Mouse (Mus musculus): Measurements from ENCODE around the gene Trim29. TPM values are rescaled to one million over a fixed set of nuclear protein-coding genes. Genes with fewer than 3 reads are reported as not detected.

Trim29 gene
- polyA plus RNA-seq, 1 experiment from 2014 or later, result not detected

DNA sequence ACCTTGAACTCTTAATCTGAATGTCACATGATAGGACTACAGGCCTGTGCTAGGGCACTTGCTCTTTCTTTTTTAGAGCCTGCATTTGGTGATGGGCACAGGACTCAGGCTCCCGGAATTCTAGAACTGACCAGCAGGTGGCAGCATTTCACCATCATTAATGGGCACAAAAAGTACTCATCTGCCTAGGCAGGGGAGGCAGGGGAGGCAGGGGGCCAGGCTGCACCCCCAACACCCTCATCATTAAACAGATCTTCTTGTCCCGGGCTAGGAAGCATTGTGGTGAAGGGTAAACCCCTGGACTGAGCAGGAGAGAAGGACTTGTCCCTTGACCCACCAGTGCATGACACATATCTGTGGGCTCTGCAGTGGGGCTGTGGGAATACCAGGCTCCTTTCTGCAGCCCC, 29.0 kb downstream of the Trim29 start:
- no peaks in the 10 kb centered on the region for H3K9me3 ChIP-seq (replicated peaks; ENCODE audit: control insufficient read depth, low read length)
- no peak overlapping the region for H3K9ac ChIP-seq (ENCODE audit: low read depth, low read length)
- H3K27me3 ChIP-seq (ENCODE audit: control insufficient read depth, insufficient read depth, low read depth, low read length), result no peaks in the 10 kb centered on the region; the same call in 1 of the 2 replicates
- 0% methylated on average over 2 of the region's 2 CpGs for WGBS (ENCODE audit: insufficient replicate concordance)
- no peak overlapping the region for H3K4me3 ChIP-seq (ENCODE audit: low read depth, low read length)
- no peak overlapping the region for H3K27ac ChIP-seq (ENCODE audit: low read length)
- no peak for ATAC-seq (ENCODE audit: low read depth)
- H3K4me2 ChIP-seq (ENCODE audit: low read depth, low read length), result no peak overlapping the region
- no peaks in the 10 kb centered on the region for H3K36me3 ChIP-seq (ENCODE audit: control insufficient read depth, insufficient read depth)
- no peaks in the 10 kb centered on the region for H3K4me1 ChIP-seq (ENCODE audit: control insufficient read depth, low read depth, low read length)

DNA sequence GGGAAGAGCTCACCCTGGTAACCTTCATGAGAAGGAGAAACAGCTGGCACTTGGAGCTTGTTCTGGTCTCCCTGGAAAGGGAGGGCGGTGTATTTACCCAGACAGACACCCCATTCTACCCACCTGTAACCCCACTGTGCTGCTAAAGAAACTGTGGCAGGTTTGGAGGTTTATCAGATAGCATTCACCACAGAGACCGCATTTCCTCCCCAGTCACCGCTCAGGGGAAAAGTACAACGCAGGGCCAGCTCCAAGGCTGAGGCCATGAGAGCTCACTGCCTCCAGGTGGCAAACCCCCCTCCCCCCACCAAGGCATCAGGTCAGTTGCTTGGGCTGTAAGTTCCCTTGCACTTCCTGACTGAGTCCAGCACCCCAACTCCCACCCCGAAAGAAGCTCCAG, 39.4 kb downstream of the Trim29 start:
- Histone ChIP-seq H3K27ac (ENCODE audit: low read length) (no peak overlapping the region), H3K4me2 (ENCODE audit: low read depth, low read length) (no peak overlapping the region), H3K36me3 (ENCODE audit: control insufficient read depth, insufficient read depth) (no peaks in the 10 kb centered on the region), H3K9ac (ENCODE audit: low read depth, low read length) (no peak overlapping the region), H3K9me3 (replicated peaks; ENCODE audit: control insufficient read depth, low read length) (no peaks in the 10 kb centered on the region), H3K27me3 (ENCODE audit: control insufficient read depth, insufficient read depth, low read depth, low read length) (no peaks in the 10 kb centered on the region; the same call in 1 of the 2 replicates), H3K4me1 (ENCODE audit: control insufficient read depth, low read depth, low read length) (no peaks in the 10 kb centered on the region), H3K4me3 (ENCODE audit: low read depth, low read length) (no peak overlapping the region)
- WGBS (ENCODE audit: insufficient replicate concordance), result 12% methylated on average over 5 of the region's 5 CpGs
- no peak for ATAC-seq (ENCODE audit: low read depth)

DNA sequence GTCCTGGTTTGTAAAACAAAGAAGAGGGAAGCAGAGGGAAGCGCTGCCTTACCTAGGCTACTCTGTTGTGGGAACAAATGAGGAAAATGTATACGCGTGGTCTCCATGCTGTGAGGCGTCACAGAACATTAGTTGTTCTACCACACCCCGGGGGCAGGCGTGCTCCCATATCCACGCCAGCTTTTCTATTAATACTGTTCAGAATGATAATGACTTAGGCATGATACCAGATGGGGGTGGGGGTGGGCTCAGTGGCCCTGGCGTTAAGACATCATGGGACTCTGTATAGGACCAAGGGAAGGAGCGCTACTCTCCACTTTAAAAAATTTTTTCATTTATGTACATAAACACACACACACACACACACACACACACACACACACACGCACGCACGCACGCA, 40.4 kb downstream of the Trim29 start:
- 65% methylated on average over 13 of the region's 13 CpGs for WGBS (ENCODE audit: insufficient replicate concordance)
- Histone ChIP-seq H3K9ac (ENCODE audit: low read depth, low read length) (no peak overlapping the region), H3K4me2 (ENCODE audit: low read depth, low read length) (no peak overlapping the region), H3K4me3 (ENCODE audit: low read depth, low read length) (no peak overlapping the region), H3K27me3 (ENCODE audit: control insufficient read depth, insufficient read depth, low read depth, low read length) (no peaks in the 10 kb centered on the region; the same call in 1 of the 2 replicates), H3K9me3 (replicated peaks; ENCODE audit: control insufficient read depth, low read length) (no peaks in the 10 kb centered on the region), H3K36me3 (ENCODE audit: control insufficient read depth, insufficient read depth) (no peaks in the 10 kb centered on the region), H3K27ac (ENCODE audit: low read length) (no peak overlapping the region), H3K4me1 (ENCODE audit: control insufficient read depth, low read depth, low read length) (no peaks in the 10 kb centered on the region)
- no peak for ATAC-seq (ENCODE audit: low read depth)

DNA sequence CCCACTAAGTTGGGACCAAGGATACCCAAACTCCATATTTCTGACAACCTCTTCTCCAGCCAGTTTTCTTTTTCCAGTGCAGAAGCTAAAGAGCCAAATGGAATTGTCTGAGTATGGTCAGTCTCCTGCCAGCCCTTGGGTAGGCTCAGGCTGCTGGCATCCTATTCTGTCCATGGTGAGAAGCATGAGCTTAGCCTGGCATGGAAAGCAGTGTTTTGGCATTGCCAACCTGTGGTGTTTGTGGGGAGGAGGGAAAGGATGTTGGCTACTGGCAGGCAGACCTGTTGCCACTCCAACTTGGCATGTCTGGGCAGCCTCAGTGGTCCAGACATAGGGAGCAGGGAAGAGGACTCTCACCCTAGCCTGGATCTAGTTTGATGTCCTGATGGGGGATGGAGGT, 46.4 kb downstream of the Trim29 start:
- no peak overlapping the region for H3K4me3 ChIP-seq (ENCODE audit: low read depth, low read length)
- no peak overlapping the region for H3K9ac ChIP-seq (ENCODE audit: low read depth, low read length)
- H3K9me3 ChIP-seq (replicated peaks; ENCODE audit: control insufficient read depth, low read length), result no peaks in the 10 kb centered on the region
- H3K27me3 ChIP-seq (ENCODE audit: control insufficient read depth, insufficient read depth, low read depth, low read length), result no peaks in the 10 kb centered on the region
- no peak for ATAC-seq (ENCODE audit: low read depth)
- no peaks in the 10 kb centered on the region for H3K36me3 ChIP-seq (ENCODE audit: control insufficient read depth, insufficient read depth)
- H3K4me2 ChIP-seq (ENCODE audit: low read depth, low read length), result no peak overlapping the region
- no peak overlapping the region for H3K27ac ChIP-seq (ENCODE audit: low read length)
- H3K4me1 ChIP-seq (ENCODE audit: control insufficient read depth, low read depth, low read length), result no peaks in the 10 kb centered on the region

DNA sequence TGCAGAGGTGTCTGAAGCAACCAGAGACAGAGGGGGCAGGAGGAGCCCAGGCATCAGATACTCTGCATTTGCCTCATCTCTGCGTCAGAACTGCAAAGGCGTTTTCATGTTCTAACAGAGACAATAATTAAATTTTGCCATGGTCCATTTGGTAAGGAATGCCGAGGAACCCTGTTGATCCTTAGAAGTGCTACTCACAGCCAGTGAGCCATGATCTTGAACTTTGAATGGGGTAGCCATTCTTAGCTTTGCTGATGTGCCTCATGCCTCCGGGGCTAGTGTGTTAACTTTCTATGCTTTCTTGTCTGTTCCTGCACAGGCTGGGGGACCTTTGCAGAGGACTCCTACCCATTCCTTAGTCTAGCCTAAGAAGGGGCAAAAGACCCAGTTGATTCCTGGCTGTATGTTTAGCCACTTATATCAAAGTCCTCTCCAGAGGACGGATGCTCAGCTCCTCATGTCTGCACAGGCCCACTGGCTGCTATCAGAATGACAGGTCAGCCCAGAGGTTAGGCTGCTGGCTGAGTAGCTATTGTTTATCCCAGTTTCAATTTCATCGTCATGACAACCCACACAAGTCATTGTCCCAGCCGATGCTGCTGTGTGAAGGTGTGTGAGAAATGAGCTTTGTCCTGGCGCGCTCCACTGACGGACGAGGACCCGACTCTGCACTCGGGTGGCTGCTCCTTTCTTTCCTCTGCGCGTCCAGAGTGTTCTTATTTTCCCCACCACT, 48.1 kb downstream of the Trim29 start:
- Histone ChIP-seq H3K9ac (ENCODE audit: low read depth, low read length) (no peak overlapping the region), H3K4me3 (ENCODE audit: low read depth, low read length) (no peak overlapping the region), H3K27me3 (ENCODE audit: control insufficient read depth, insufficient read depth, low read depth, low read length) (no peaks in the 10 kb centered on the region), H3K4me1 (ENCODE audit: control insufficient read depth, low read depth, low read length) (no peaks in the 10 kb centered on the region), H3K27ac (ENCODE audit: low read length) (no peak overlapping the region), H3K36me3 (ENCODE audit: control insufficient read depth, insufficient read depth) (no peaks in the 10 kb centered on the region), H3K9me3 (replicated peaks; ENCODE audit: control insufficient read depth, low read length) (no peaks in the 10 kb centered on the region), H3K4me2 (ENCODE audit: low read depth, low read length) (no peak overlapping the region)
- 56% methylated on average over 15 of the region's 15 CpGs for WGBS (ENCODE audit: insufficient replicate concordance)
- no peak for ATAC-seq (ENCODE audit: low read depth)

DNA sequence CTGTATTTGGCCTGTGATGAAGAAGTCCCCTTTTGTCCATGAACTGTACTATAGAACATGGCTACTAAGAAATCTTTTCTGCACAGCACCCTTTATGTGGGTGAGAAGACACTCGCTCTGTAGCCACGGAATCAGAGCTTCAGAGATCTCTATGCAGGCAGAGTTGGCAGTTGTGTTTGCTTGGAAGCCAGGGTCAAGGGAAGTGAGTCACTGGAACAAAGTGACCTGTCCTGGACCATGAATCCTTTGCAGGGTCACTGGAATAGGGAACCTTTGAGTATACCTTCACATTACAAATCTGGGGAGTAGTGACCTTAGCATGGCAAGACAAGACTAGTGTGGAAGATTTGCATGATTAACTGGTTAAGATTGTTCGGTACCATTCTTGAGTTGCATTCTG, 58.1 kb downstream of the Trim29 start:
- no peak for ATAC-seq (ENCODE audit: low read depth)

DNA sequence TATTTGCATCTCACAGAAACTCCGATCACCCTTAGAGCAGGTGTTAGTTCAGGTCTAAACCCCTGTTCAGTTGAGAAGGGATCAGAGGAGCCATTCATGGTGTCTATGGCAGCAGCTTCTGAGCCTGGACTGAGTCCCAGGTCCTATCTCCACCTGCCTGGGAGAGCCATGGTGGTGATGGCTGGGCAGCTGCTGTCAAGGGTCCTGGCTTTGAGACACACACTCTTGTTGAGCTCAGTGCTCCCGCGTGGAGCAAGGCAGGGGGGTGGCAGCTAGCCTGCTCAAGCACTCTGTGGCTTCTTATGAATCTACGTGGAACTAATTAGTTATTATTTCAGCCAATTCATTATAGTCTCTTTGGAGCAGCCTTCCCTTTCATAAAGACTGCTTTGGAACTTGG, 73.2 kb downstream of the Trim29 start:
- H3K4me3 ChIP-seq (ENCODE audit: low read depth, low read length), result no peak overlapping the region
- ATAC-seq (ENCODE audit: low read depth), result no peak
- no peaks in the 10 kb centered on the region for H3K36me3 ChIP-seq (ENCODE audit: control insufficient read depth, insufficient read depth)
- H3K9me3 ChIP-seq (replicated peaks; ENCODE audit: control insufficient read depth, low read length), result no peaks in the 10 kb centered on the region
- WGBS (ENCODE audit: insufficient replicate concordance), result 55% methylated on average over 4 of the region's 4 CpGs
- H3K4me2 ChIP-seq (ENCODE audit: low read depth, low read length), result no peak overlapping the region
- no peak overlapping the region for H3K27ac ChIP-seq (ENCODE audit: low read length)
- H3K9ac ChIP-seq (ENCODE audit: low read depth, low read length), result no peak overlapping the region
- no peaks in the 10 kb centered on the region for H3K4me1 ChIP-seq (ENCODE audit: control insufficient read depth, low read depth, low read length)
- no peaks in the 10 kb centered on the region for H3K27me3 ChIP-seq (ENCODE audit: control insufficient read depth, insufficient read depth, low read depth, low read length)

More for the DNA sequence above, 58.1 kb downstream of the Trim29 start:
- WGBS (ENCODE audit: insufficient replicate concordance), result 49% methylated on average over 3 of the region's 3 CpGs
- no peaks in the 10 kb centered on the region for H3K27me3 ChIP-seq (ENCODE audit: control insufficient read depth, insufficient read depth, low read depth, low read length)
- H3K4me3 ChIP-seq (ENCODE audit: low read depth, low read length), result no peak overlapping the region
- no peak overlapping the region for H3K4me2 ChIP-seq (ENCODE audit: low read depth, low read length)
- H3K36me3 ChIP-seq (ENCODE audit: control insufficient read depth, insufficient read depth), result no peaks in the 10 kb centered on the region
- no peaks in the 10 kb centered on the region for H3K4me1 ChIP-seq (ENCODE audit: control insufficient read depth, low read depth, low read length)
- H3K27ac ChIP-seq (ENCODE audit: low read length), result no peak overlapping the region
- no peak overlapping the region for H3K9ac ChIP-seq (ENCODE audit: low read depth, low read length)
- H3K9me3 ChIP-seq (replicated peaks; ENCODE audit: control insufficient read depth, low read length), result no peaks in the 10 kb centered on the region

DNA sequence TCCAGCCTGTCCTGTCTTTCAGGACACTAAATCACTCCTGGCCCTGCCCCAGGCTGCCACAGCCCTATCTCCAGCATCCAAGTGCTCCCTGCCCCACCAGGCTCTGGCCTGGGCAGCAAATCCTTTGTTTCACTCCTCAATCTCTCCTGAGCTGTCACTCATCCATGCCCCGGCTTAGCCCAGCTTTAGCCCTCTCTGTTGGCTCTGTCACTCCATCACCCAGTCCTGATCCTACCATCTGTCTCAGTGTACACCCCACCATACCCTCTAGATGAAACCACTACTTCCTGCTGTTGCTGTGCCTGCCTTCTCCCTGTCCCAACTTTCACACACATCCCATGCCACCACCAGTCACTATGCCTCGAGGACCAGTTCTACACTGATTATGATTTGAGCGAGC, 73.8 kb downstream of the Trim29 start:
- no peak overlapping the region for H3K9ac ChIP-seq (ENCODE audit: low read depth, low read length)
- no peaks in the 10 kb centered on the region for H3K4me1 ChIP-seq (ENCODE audit: control insufficient read depth, low read depth, low read length)
- ATAC-seq (ENCODE audit: low read depth), result no peak
- no peak overlapping the region for H3K27ac ChIP-seq (ENCODE audit: low read length)
- no peaks in the 10 kb centered on the region for H3K27me3 ChIP-seq (ENCODE audit: control insufficient read depth, insufficient read depth, low read depth, low read length)
- no peaks in the 10 kb centered on the region for H3K9me3 ChIP-seq (replicated peaks; ENCODE audit: control insufficient read depth, low read length)
- WGBS (ENCODE audit: insufficient replicate concordance), result 36% methylated on average over 3 of the region's 3 CpGs
- H3K36me3 ChIP-seq (ENCODE audit: control insufficient read depth, insufficient read depth), result no peaks in the 10 kb centered on the region
- no peak overlapping the region for H3K4me3 ChIP-seq (ENCODE audit: low read depth, low read length)
- no peak overlapping the region for H3K4me2 ChIP-seq (ENCODE audit: low read depth, low read length)

All from liver, embryonic 16.5 days (tissue).